Mouse (Mus musculus) hindbrain, embryonic 15.5 days (tissue): ENCODE data around the gene Cdc5l. TPM values are rescaled to one million over a fixed set of nuclear protein-coding genes. Genes with fewer than 3 reads are reported as not detected.
"Not testable (repeated sequence)": the region's sequence is repeated elsewhere in the genome, so short reads cannot be mapped to it uniquely, and the experiment has no call there.

Source experiments
- ATAC-seq: fragments of 200-750 bp; cut with Nextera tagmentation; 2 replicates; pipeline ENCODE4 v1.8.0; 2017; ENCODE audit warnings: low read depth, moderate number of reproducible peaks, moderate TSS enrichment; ENCODE audit not compliant: low FRiP score
- H3K27ac ChIP-seq: fragments of 300-500 bp; sonication (generic); replicated peaks from 2 replicates; pipeline ENCODE4 v1.5.1; 2015; ENCODE audit warnings: mild to moderate bottlenecking, inconsistent platforms
- H3K27me3 ChIP-seq: fragments of 300-500 bp; sonication (generic); 2 replicates; pipeline ENCODE4 v1.6.1; 2015; ENCODE audit warnings: control low read depth, inconsistent platforms
- H3K36me3 ChIP-seq: fragments of 300-500 bp; sonication (generic); 2 replicates; pipeline ENCODE4 v1.6.1; 2015; ENCODE audit warnings: control low read depth, inconsistent platforms
- H3K4me1 ChIP-seq: fragments of 300-500 bp; sonication (generic); replicated peaks from 2 replicates; pipeline ENCODE4 v1.6.1; 2015; ENCODE audit warnings: control low read depth, inconsistent platforms
- H3K4me2 ChIP-seq: fragments of 300-500 bp; sonication (generic); 2 replicates; pipeline ENCODE4 v1.6.1; 2015; ENCODE audit warnings: moderate library complexity, mild to moderate bottlenecking, inconsistent platforms
- H3K4me3 ChIP-seq: fragments of 300-500 bp; sonication (generic); 2 replicates; pipeline ENCODE4 v1.5.1; 2015; ENCODE audit warnings: mild to moderate bottlenecking, inconsistent platforms
- H3K9ac ChIP-seq: fragments of 300-500 bp; sonication (generic); 2 replicates; pipeline ENCODE4 v1.6.1; 2015; ENCODE audit warnings: inconsistent platforms
- H3K9me3 ChIP-seq: fragments of 300-500 bp; sonication (generic); 2 replicates; pipeline ENCODE4 v1.6.1; 2016; ENCODE audit warnings: control low read depth, inconsistent platforms
- WGBS: fragments of 180-500 bp; shearing (Covaris S2); methylation state at CpG from one replicate; pipeline ENCODE4 v1.1.7; 2015; 5-methylcytosine and 5-hydroxymethylcytosine counted together
- polyA plus RNA-seq: library from polyadenylated mRNA; unstranded; fragments of >200 nt; fragmentation: Nextera tagmentation; extraction: Ambion mirVana; gene quantifications from 2 replicates; pipeline ENCODE4 v1.2.1, GENCODE M21; 2015

Gene Cdc5l
- polyA plus RNA-seq, 1 experiment from 2014 or later: 64.0 TPM

DNA sequence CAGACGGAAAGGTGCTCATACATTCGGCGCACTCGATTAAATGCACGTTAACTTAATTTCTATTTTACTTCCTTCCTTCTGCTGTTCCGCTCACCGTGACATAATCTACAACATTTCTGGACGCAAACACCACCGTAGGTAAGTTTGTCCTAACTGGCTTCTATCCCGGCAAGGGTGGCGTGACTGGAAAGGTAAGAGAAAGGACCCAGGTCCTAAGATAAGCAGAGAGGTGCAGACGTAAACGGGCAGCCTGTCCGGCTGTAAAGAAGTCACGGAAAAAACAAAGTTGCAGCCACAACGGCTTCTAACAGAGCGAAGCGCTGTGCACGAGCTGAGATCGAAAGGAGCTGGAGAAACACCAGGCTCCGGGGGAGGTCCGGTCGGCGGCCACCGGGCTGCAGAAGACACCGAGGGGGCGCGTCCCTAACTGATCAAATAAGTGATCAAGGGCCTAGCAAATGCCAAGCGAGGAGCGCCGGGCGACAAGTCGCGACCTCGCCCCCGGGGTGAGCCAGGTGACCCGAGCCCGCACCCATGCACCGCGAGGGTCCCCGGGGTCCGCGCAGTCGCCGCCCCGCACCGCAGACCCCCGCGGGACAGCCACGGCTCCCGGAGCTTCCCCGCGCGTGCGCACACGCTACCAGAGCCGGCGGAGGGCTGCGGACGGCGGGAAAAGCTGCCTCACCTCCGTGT lies 685 bp downstream of the Cdc5l start:
- Histone ChIP-seq H3K4me1 (peaks cover 29% of the 10 kb centered on the region), H3K36me3 (no peaks in the 10 kb centered on the region; the same call in 1 of the 2 replicates), H3K4me3 (peak overlapping the region; percentile 61), H3K27me3 (no peaks in the 10 kb centered on the region), H3K9me3 (no peaks in the 10 kb centered on the region), H3K9ac (peak overlapping the region; percentile 73), H3K27ac (peak overlapping the region; percentile 94), H3K4me2 (peak overlapping the region; percentile 83)
- 1% methylated on average over 61 of the region's 62 CpGs for WGBS
- ATAC-seq: peak; percentile 82

- Histone ChIP-seq H3K4me2 (peak overlapping the region; percentile 83), H3K4me1 (peaks cover 29% of the 10 kb centered on the region), H3K9ac (peak overlapping the region; percentile 73; the same call in 1 of the 2 replicates), H3K27me3 (no peaks in the 10 kb centered on the region), H3K27ac (no peak overlapping the region), H3K36me3 (peaks cover 6% of the 10 kb centered on the region; the same call in 1 of the 2 replicates), H3K9me3 (no peaks in the 10 kb centered on the region), H3K4me3 (peak overlapping the region; percentile 61)
- ATAC-seq: no peak
- WGBS: 86% methylated on average over 3 of the region's 3 CpGs
Measured at GRCm38 (mm10) chr17:45432007-45432406, 1.5 kb downstream of the Cdc5l start.

GRCm38 (mm10) chr17:45417387-45417786 lies 16.1 kb downstream of the Cdc5l start:
- Histone ChIP-seq H3K4me2 (no peak overlapping the region), H3K9me3 (no peaks in the 10 kb centered on the region), H3K4me1 (no peaks in the 10 kb centered on the region), H3K27ac (no peak overlapping the region), H3K9ac (no peak overlapping the region), H3K36me3 (peaks cover 57% of the 10 kb centered on the region), H3K27me3 (no peaks in the 10 kb centered on the region), H3K4me3 (no peak overlapping the region)
- WGBS: 89% methylated on average over 2 of the region's 2 CpGs
- ATAC-seq: no peak

- H3K4me1 ChIP-seq, ATAC-seq, H3K9ac ChIP-seq, H3K4me2 ChIP-seq, H3K27ac ChIP-seq, H3K27me3 ChIP-seq, H3K9me3 ChIP-seq, H3K4me3 ChIP-seq: not testable (repeated sequence)
- peaks cover 74% of the 10 kb centered on the region for H3K36me3 ChIP-seq
- 92% methylated on average over 2 of the region's 2 CpGs for WGBS
Measured at GRCm38 (mm10) chr17:45411617-45412016, 21.9 kb downstream of the Cdc5l start.

DNA sequence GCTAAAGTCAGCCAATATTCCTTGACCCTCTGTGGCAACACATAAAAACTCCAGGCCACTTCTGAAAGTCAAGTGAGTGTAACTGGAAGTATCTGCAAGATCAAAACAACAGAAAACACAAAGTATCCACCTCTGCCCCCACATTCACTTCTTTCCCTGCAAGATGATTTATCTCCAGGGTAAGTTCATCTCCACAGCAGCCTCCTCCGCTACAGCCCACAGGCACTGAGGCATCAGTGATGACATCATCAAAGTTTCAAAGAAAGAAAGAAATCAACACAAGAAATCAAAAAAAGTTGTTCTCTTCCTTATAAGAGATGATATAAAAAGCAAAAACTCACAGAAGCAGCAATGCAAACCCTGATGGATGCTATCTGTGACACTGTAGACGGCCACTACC lies 24.8 kb downstream of the Cdc5l start:
- Histone ChIP-seq H3K9ac (no peak overlapping the region), H3K27ac (no peak overlapping the region), H3K4me2 (no peak overlapping the region), H3K9me3 (no peaks in the 10 kb centered on the region), H3K27me3 (no peaks in the 10 kb centered on the region), H3K36me3 (peaks cover 73% of the 10 kb centered on the region), H3K4me1 (no peaks in the 10 kb centered on the region), H3K4me3 (no peak overlapping the region)
- no peak for ATAC-seq
- WGBS: 83% methylated on average over 2 of the region's 2 CpGs

- ATAC-seq: no peak
- peaks cover 57% of the 10 kb centered on the region for H3K36me3 ChIP-seq
- no peaks in the 10 kb centered on the region for H3K27me3 ChIP-seq
- H3K9ac ChIP-seq: no peak overlapping the region
- no peak overlapping the region for H3K4me2 ChIP-seq
- no peak overlapping the region for H3K4me3 ChIP-seq
- peaks cover 4% of the 10 kb centered on the region; the same call in 1 of the 2 replicates for H3K4me1 ChIP-seq
- WGBS: 95% methylated on average over 10 of the region's 10 CpGs
- no peaks in the 10 kb centered on the region for H3K9me3 ChIP-seq
- no peak overlapping the region for H3K27ac ChIP-seq
Measured at GRCm38 (mm10) chr17:45406281-45406680, 27.3 kb downstream of the Cdc5l start.

DNA sequence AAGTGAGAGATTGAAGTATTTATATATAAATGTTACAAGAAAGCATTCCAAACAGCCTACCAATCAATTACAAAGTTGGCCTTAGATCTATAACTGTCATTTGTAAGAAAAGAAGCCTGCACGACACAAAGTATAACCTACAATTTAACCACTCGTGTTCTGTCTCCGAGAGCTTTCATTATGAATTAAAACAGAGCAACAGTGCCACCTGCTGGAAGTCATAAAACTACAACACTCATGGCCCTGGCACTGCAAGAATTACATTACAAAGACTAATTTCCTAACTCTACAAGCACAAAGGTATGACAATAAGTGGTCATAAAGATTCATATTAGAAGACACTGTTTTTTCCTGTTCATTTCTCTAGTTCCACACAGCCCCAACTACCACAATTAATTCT lies 30.3 kb downstream of the Cdc5l start:
- Histone ChIP-seq H3K27me3 (no peaks in the 10 kb centered on the region), H3K36me3 (peaks cover 32% of the 10 kb centered on the region), H3K4me1 (peaks cover 8% of the 10 kb centered on the region; the same call in 1 of the 2 replicates), H3K9me3 (no peaks in the 10 kb centered on the region), H3K4me2 (no peak overlapping the region), H3K27ac (no peak overlapping the region), H3K4me3 (no peak overlapping the region), H3K9ac (no peak overlapping the region)
- peak; percentile 15; the same call in 1 of the 2 replicates for ATAC-seq
- WGBS: 8% methylated on average over 3 of the region's 3 CpGs

GRCm38 (mm10) chr17:45402601-45403000 lies 30.9 kb downstream of the Cdc5l start:
- no peaks in the 10 kb centered on the region for H3K9me3 ChIP-seq
- no peak overlapping the region for H3K4me2 ChIP-seq
- no peaks in the 10 kb centered on the region for H3K27me3 ChIP-seq
- H3K4me3 ChIP-seq: no peak overlapping the region
- H3K4me1 ChIP-seq: peaks cover 8% of the 10 kb centered on the region; the same call in 1 of the 2 replicates
- H3K27ac ChIP-seq: no peak overlapping the region
- ATAC-seq: 0 out of 2 replicates have a peak, but pooled peaks have one; percentile 15
- no peak overlapping the region for H3K9ac ChIP-seq
- H3K36me3 ChIP-seq: peaks cover 29% of the 10 kb centered on the region
- 82% methylated on average over 3 of the region's 3 CpGs for WGBS

DNA sequence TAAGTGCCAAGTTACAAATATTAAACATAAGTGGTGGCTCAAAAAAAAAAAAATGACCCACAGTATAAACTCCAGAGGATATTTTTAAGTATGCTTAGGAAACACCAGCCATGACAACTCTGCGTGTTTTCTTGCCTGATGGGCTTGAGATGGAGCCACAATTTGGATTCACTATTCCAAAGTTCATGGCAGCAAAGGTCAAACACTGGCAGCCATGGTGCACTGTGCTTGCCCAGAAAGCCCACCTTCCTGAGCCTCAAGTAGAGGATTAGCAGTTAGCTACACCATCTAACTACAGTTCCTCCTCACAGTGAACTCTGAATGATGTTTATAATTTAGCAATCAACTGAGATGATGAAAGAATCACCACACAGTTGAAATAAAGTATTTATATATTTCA lies 31.4 kb downstream of the Cdc5l start:
- WGBS: 95% methylated on average over 1 of the region's 1 CpGs
- H3K27ac ChIP-seq: no peak overlapping the region
- peaks cover 8% of the 10 kb centered on the region; the same call in 1 of the 2 replicates for H3K4me1 ChIP-seq
- no peak for ATAC-seq
- no peak overlapping the region for H3K4me2 ChIP-seq
- H3K9me3 ChIP-seq: no peaks in the 10 kb centered on the region
- no peak overlapping the region for H3K9ac ChIP-seq
- peaks cover 24% of the 10 kb centered on the region for H3K36me3 ChIP-seq
- no peak overlapping the region for H3K4me3 ChIP-seq
- H3K27me3 ChIP-seq: no peaks in the 10 kb centered on the region

DNA sequence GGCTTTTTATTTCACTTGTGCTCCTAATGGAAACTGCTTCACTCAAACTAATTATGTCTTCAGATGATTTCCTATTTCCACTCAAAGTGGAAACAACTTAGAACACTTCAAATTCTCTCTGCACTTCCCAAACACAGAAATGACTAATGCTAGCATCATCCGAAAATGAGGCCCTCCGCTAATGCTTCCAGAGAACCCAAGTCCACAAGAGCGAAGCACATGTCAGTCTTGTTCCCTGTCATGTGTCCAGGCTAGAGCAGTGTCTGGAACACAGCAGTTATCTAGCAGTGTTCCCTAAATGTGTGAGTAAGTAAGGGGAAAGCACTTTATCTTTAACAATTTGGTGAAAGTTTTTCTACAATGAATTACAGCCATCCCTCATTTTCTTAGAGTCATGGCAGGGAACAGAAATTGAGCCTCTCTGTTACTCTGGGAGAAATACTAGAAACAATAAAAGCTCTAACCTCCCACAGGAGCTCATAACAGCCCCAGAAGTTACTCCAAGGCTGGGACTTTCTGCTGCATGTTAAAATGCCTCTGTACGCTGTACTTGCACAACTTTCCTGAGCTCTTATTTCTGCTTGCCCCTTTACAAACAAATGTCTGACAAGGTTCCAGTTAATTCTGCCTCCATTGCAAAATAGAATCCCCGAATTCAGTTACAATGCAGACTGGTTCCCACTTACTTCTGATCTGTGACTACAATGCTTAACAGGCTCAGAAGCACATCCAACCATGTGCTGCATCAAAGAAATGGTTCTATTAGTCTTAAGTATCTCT lies 32.2 kb downstream of the Cdc5l start:
- WGBS: 92% methylated on average over 5 of the region's 5 CpGs
- peaks cover 8% of the 10 kb centered on the region; the same call in 1 of the 2 replicates for H3K4me1 ChIP-seq
- ATAC-seq: no peak
- H3K4me2 ChIP-seq: no peak overlapping the region
- H3K36me3 ChIP-seq: peaks cover 22% of the 10 kb centered on the region; the same call in 1 of the 2 replicates
- no peaks in the 10 kb centered on the region for H3K9me3 ChIP-seq
- H3K4me3 ChIP-seq: no peak overlapping the region
- no peak overlapping the region for H3K27ac ChIP-seq
- no peak overlapping the region for H3K9ac ChIP-seq
- no peaks in the 10 kb centered on the region for H3K27me3 ChIP-seq

DNA sequence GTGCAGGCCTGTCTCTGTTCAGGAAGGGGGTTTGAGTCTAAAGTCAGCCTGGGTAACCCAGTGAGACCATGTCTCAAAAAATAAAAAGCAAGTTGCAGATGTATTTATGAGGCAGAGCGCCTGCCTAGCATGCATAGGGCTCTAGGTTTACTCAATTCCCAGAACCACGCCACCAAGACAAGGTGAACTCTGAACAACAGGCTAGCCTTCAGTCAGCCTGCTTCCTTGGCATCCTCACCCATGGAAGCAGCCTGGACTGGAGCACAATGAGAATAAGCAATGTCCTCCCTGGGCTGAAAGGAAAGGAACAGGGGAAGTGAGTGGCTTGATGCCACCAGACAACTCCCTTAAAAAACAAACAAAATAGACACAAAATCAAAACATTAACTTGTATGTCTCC lies 35.5 kb downstream of the Cdc5l start:
- no peak overlapping the region for H3K9ac ChIP-seq
- no peak overlapping the region for H3K27ac ChIP-seq
- WGBS: 91% methylated on average over 2 of the region's 2 CpGs
- no peak overlapping the region for H3K4me2 ChIP-seq
- H3K27me3 ChIP-seq: no peaks in the 10 kb centered on the region
- H3K4me3 ChIP-seq: no peak overlapping the region
- H3K36me3 ChIP-seq: 0 out of 2 replicates have a peak, but pooled peaks cover 2% of the 10 kb centered on the region
- H3K9me3 ChIP-seq: no peaks in the 10 kb centered on the region
- no peak for ATAC-seq
- H3K4me1 ChIP-seq: peaks cover 8% of the 10 kb centered on the region; the same call in 1 of the 2 replicates

GRCm38 (mm10) chr17:45397541-45397940 lies 36.0 kb downstream of the Cdc5l start:
- Histone ChIP-seq H3K9ac (no peak overlapping the region), H3K4me2 (no peak overlapping the region), H3K27me3 (no peaks in the 10 kb centered on the region), H3K27ac (no peak overlapping the region), H3K36me3 (peaks cover 5% of the 10 kb centered on the region), H3K9me3 (no peaks in the 10 kb centered on the region), H3K4me1 (0 out of 2 replicates have a peak, but pooled peaks cover 4% of the 10 kb centered on the region), H3K4me3 (no peak overlapping the region)
- ATAC-seq: no peak
- 77% methylated on average over 3 of the region's 3 CpGs for WGBS
